Mouse (Mus musculus) lung, adult 2 months (tissue): ENCODE data around the gene Gal3st1. TPM values are rescaled to one million over a fixed set of nuclear protein-coding genes. Genes with fewer than 3 reads are reported as not detected.

ENCODE experiments used
- DNase-seq: peaks from one replicate; pipeline ENCODE4 v3.0.0; 2022
- H3K4me1 ChIP-seq: fragments of 200-500 bp; 2 replicates; pipeline ENCODE4 v1.6.1; 2011; ENCODE audit warnings: low read length; ENCODE audit not compliant: control insufficient read depth, insufficient read depth
- H3K4me3 ChIP-seq: fragments of 200-500 bp; replicated peaks from 2 replicates; pipeline ENCODE3; 2011; ENCODE audit warnings: low read depth, mild to moderate bottlenecking, control low read depth, low read length; ENCODE audit errors: extremely low read depth
- CTCF ChIP-seq: fragments of 200-500 bp; IDR thresholded peaks from 2 replicates; pipeline ENCODE4 v1.5.1; 2011; ENCODE audit warnings: mild to moderate bottlenecking, low read length, control low read depth; ENCODE audit not compliant: insufficient read depth
- POLR2A ChIP-seq: fragments of 200-500 bp; IDR thresholded peaks from 2 replicates; pipeline ENCODE4 v1.6.1; 2011; ENCODE audit warnings: low read depth, mild to moderate bottlenecking, control low read depth, low read length, borderline replicate concordance; ENCODE audit errors: extremely low read depth
- WGBS: fragments of 180-500 bp; shearing (Covaris S2); methylation state at CpG from one replicate; pipeline ENCODE4 v1.1.7; 2018; 5-methylcytosine and 5-hydroxymethylcytosine counted together
- polyA plus RNA-seq: library from polyadenylated mRNA; depleted of rRNA; stranded (reverse); fragments of >200 nt; gene quantifications from 2 replicates; pipeline ENCODE4 v1.2.3, GENCODE M21; 2012

The Gal3st1 gene
- polyA plus RNA-seq, 1 experiment = 32.1 TPM

GRCm38 (mm10) chr11:4029343-4029742 lies 45.9 kb downstream of the Gal3st1 start:
- H3K4me3 ChIP-seq = no peak overlapping the region
- TF ChIP-seq POLR2A (no peak), CTCF (no peak)
- WGBS = 63% methylated on average over 4 of the region's 4 CpGs
- DNase-seq = no peak
- no peaks in the 10 kb centered on the region for H3K4me1 ChIP-seq

- Histone ChIP-seq H3K4me1 (no peaks in the 10 kb centered on the region), H3K4me3 (peak within 1 kb of the TSS; percentile 69)
- WGBS = 26% methylated on average over 16 of the region's 16 CpGs
- peak; percentile 65 for DNase-seq
- TF ChIP-seq CTCF (no peak), POLR2A (peak; percentile 34; the same call in 1 of the 2 replicates)
Observed at GRCm38 (mm10) chr11:4031126-4031941, 47.9 kb downstream of the Gal3st1 start, which contains the start of gene Sec14l4. TSS of gene Sec14l4 (plus strand) at chr11:4031462.

GRCm38 (mm10) chr11:4031961-4032360 lies 48.5 kb downstream of the Gal3st1 start:
- Histone ChIP-seq H3K4me3 (peak overlapping the region; percentile 69), H3K4me1 (no peaks in the 10 kb centered on the region)
- WGBS = 29% methylated on average over 12 of the region's 12 CpGs
- no peak for DNase-seq
- TF ChIP-seq CTCF (no peak), POLR2A (peak; percentile 13; the same call in 1 of the 2 replicates)

GRCm38 (mm10) chr11:4033471-4033870 lies 50.0 kb downstream of the Gal3st1 start:
- H3K4me1 ChIP-seq = no peaks in the 10 kb centered on the region
- no peak overlapping the region for H3K4me3 ChIP-seq
- WGBS = 61% methylated on average over 7 of the region's 7 CpGs
- no peak for TF ChIP-seq POLR2A
- TF ChIP-seq CTCF = no peak
- DNase-seq = no peak

GRCm38 (mm10) chr11:4034169-4034568 lies 50.7 kb downstream of the Gal3st1 start:
- no peaks in the 10 kb centered on the region for H3K4me1 ChIP-seq
- TF ChIP-seq POLR2A (no peak), CTCF (no peak)
- 67% methylated on average over 4 of the region's 4 CpGs for WGBS
- no peak for DNase-seq
- no peak overlapping the region for H3K4me3 ChIP-seq

GRCm38 (mm10) chr11:4035116-4035892 lies 51.9 kb downstream of the Gal3st1 start:
- no peak for DNase-seq
- no peaks in the 10 kb centered on the region for H3K4me1 ChIP-seq
- no peak overlapping the region for H3K4me3 ChIP-seq
- 57% methylated on average over 18 of the region's 18 CpGs for WGBS
- TF ChIP-seq CTCF (no peak), POLR2A (no peak)

- no peak overlapping the region for H3K4me3 ChIP-seq
- WGBS = 72% methylated on average over 6 of the region's 6 CpGs
- no peak for DNase-seq
- H3K4me1 ChIP-seq = no peaks in the 10 kb centered on the region
- no peak for TF ChIP-seq CTCF
- TF ChIP-seq POLR2A = no peak
Observed at GRCm38 (mm10) chr11:4035916-4036315, 52.5 kb downstream of the Gal3st1 start.

GRCm38 (mm10) chr11:4036365-4037084 lies 53.1 kb downstream of the Gal3st1 start:
- Histone ChIP-seq H3K4me1 (no peaks in the 10 kb centered on the region), H3K4me3 (no peak overlapping the region)
- WGBS = 61% methylated on average over 9 of the region's 9 CpGs
- TF ChIP-seq CTCF (no peak), POLR2A (no peak)
- DNase-seq = no peak

GRCm38 (mm10) chr11:4039951-4040350 lies 56.5 kb downstream of the Gal3st1 start:
- H3K4me1 ChIP-seq = no peaks in the 10 kb centered on the region
- TF ChIP-seq POLR2A (no peak), CTCF (no peak)
- H3K4me3 ChIP-seq = no peak overlapping the region
- 95% methylated on average over 4 of the region's 4 CpGs for WGBS
- DNase-seq = no peak

- Histone ChIP-seq H3K4me3 (no peak overlapping the region), H3K4me1 (no peaks in the 10 kb centered on the region)
- TF ChIP-seq POLR2A = no peak
- no peak for TF ChIP-seq CTCF
- no peak for DNase-seq
- 74% methylated on average over 6 of the region's 6 CpGs for WGBS
Observed at GRCm38 (mm10) chr11:4041123-4041625, 57.7 kb downstream of the Gal3st1 start.
